Mouse (Mus musculus) megakaryocyte, embryonic 14.5 days (primary cell): Measurements from ENCODE around the gene Exoc3l.

Experiments
- FLI1 ChIP-seq: IDR thresholded peaks from 2 replicates; pipeline ENCODE4 v1.6.1; 2012; ENCODE audit warnings: low read length, inconsistent platforms, mixed read lengths
- GATA1 ChIP-seq: IDR thresholded peaks from 3 replicates; pipeline ENCODE4 v1.6.1; 2012; ENCODE audit warnings: mixed read lengths, low read length, inconsistent platforms, borderline replicate concordance

DNA sequence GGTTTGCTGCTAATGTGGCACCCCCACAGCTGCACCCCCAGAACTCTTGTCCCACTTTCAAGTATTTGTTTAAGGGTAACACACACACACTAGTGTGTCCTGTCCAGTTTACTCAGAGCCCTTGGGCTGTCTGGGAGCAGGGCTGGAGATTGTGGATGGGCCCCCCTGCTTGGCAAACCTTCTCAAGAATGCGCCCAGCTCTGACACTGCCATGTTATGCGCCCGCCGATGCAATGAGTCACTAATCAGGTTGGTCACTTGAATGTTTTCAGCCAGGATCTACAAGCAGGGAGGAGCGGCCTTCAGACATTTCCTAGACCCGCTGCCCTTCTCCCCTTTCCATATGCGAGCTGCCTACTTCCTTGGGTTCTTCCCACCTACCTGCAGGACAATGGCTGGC lies 3.4 kb downstream of the Exoc3l start:
- TF ChIP-seq FLI1 = no peak
- no peak for TF ChIP-seq GATA1
